Mouse (Mus musculus) lung, postnatal 0 days (tissue): ENCODE results near the gene Dnajb6.
A peak's percentile ranks its signal among the peaks of the same experiment; 100 is the strongest.

ENCODE experiments used
- CTCF ChIP-seq: IDR thresholded peaks from 2 replicates; pipeline ENCODE4 v1.5.1; 2016; ENCODE audit warnings: antibody characterized with exemption, mild to moderate bottlenecking
- EP300 ChIP-seq: IDR thresholded peaks from 2 replicates; pipeline ENCODE4 v1.6.1; 2016; ENCODE audit warnings: antibody characterized with exemption, mild to moderate bottlenecking, control low read depth

- peak; percentile 62 for TF ChIP-seq CTCF
- no peak for TF ChIP-seq EP300
Observed at GRCm38 (mm10) chr5:29770935-29771334, 35.4 kb downstream of the Dnajb6 start.
